Mouse (Mus musculus) E14TG2a.4 (cell line): ENCODE data around the gene Rps24.

Experiments used
- H3K27me3 ChIP-seq: 2 replicates; pipeline ENCODE4 v1.6.1; 2014; ENCODE audit warnings: low read length, control low read depth; ENCODE audit not compliant: insufficient read depth
- H3K36me3 ChIP-seq: 2 replicates; pipeline ENCODE4 v1.6.1; 2014; ENCODE audit warnings: low read length, control low read depth; ENCODE audit not compliant: insufficient read depth
- H3K4me1 ChIP-seq: replicated peaks from 2 replicates; pipeline ENCODE4 v1.6.1; 2014; ENCODE audit warnings: low read depth, low read length, control low read depth
- H3K4me3 ChIP-seq: replicated peaks from 2 replicates; pipeline ENCODE4 v1.5.1; 2014; ENCODE audit warnings: mild to moderate bottlenecking, low read length
- H3K9me3 ChIP-seq: 2 replicates; pipeline ENCODE4 v1.6.1; 2014; ENCODE audit warnings: low read length, control low read depth
- CTCF ChIP-seq: conservative IDR thresholded peaks from 2 replicates; pipeline ENCODE4 v1.5.1; 2014; ENCODE audit warnings: low read length
- NANOG ChIP-seq: IDR thresholded peaks from 2 replicates; pipeline ENCODE4 v1.6.1; 2014; ENCODE audit warnings: borderline replicate concordance, low read length, mixed read lengths
- POU5F1 ChIP-seq: IDR thresholded peaks from 2 replicates; pipeline ENCODE4 v1.6.1; 2014; ENCODE audit warnings: low read length, borderline replicate concordance

Rps24 gene

GRCm38 (mm10) chr14:24496507-24496906 lies 9.6 kb downstream of the Rps24 start:
- H3K27me3 ChIP-seq: no peaks in the 10 kb centered on the region
- TF ChIP-seq NANOG: no peak
- H3K9me3 ChIP-seq: no peaks in the 10 kb centered on the region
- H3K4me3 ChIP-seq: peak overlapping the region; percentile 45
- peaks cover 98% of the 10 kb centered on the region for H3K36me3 ChIP-seq
- H3K4me1 ChIP-seq: peaks cover 92% of the 10 kb centered on the region

GRCm38 (mm10) chr14:24497443-24497842 lies 10.5 kb downstream of the Rps24 start:
- Histone ChIP-seq H3K27me3 (no peaks in the 10 kb centered on the region), H3K4me1 (peaks cover 88% of the 10 kb centered on the region), H3K9me3 (no peaks in the 10 kb centered on the region), H3K36me3 (peaks cover 96% of the 10 kb centered on the region), H3K4me3 (peak overlapping the region; percentile 45)
- TF ChIP-seq NANOG (no peak), POU5F1 (no peak), CTCF (no peak)

DNA sequence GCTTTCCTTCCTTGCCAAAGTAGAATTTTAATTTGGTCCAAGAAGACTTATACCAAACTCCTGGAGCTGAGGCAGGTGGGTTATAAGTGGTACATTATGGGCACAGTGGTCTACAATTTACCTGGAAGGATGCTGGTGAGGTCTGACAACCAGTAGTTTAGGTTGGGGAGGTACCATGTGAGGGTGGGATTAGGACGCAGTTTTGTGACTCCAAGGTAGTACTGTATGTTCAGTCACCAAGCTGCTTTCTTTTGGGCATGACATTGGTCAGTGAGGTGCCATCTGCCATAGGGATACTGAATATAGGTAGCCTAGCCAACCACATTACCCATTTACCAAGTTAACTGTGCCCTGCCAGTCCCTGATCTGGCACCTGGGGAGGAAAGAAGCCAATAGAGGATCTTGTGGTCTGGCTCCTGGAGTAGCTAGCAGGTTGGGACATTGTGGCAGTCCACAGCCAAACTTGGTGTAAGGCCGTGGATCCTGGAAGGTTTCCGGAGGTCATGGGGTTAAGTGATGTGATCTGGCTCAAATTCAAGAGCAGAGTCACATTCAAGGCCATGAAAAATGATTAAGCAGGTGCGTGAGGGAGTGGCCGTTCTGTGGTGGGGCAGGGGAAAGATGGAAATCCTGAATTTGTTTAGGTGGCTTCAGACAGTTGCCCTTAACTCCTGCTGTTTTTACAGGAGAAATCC lies 11.8 kb downstream of the Rps24 start:
- TF ChIP-seq CTCF (no peak), NANOG (no peak), POU5F1 (no peak)
- peaks cover 78% of the 10 kb centered on the region for H3K4me1 ChIP-seq
- no peaks in the 10 kb centered on the region for H3K27me3 ChIP-seq
- H3K4me3 ChIP-seq: 0 out of 2 replicates have a peak overlapping the region, but pooled peaks have one; percentile 23
- H3K36me3 ChIP-seq: peaks cover 86% of the 10 kb centered on the region
- peaks cover 6% of the 10 kb centered on the region for H3K9me3 ChIP-seq

DNA sequence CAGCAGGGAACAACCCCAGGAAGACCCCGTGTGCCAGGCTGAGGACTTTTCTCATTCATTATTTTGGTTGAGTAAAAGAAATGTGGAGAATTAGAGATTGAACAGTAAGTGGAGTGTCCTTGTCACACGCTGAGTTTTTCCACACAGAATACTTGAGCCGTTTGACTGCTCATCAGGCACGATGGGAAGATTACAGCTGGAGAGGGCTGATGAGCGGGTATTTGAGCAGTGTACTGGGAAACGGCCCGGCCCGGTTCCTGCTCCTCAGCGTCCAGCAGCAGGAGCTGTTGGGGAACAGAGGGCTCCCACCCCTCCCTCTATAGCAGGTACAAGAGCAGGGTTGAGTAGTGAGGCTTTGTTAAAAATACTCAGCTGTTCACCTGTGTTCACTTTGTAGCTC lies 12.6 kb downstream of the Rps24 start:
- TF ChIP-seq POU5F1 (no peak), NANOG (no peak), CTCF (no peak)
- H3K27me3 ChIP-seq: no peaks in the 10 kb centered on the region

GRCm38 (mm10) chr14:24500091-24500844 lies 13.3 kb downstream of the Rps24 start:
- TF ChIP-seq POU5F1: no peak
- TF ChIP-seq CTCF: peak; percentile 82
- TF ChIP-seq NANOG: no peak
- Histone ChIP-seq H3K4me3 (peak overlapping the region; percentile 39; the same call in 1 of the 2 replicates), H3K4me1 (peaks cover 62% of the 10 kb centered on the region), H3K9me3 (peaks cover 14% of the 10 kb centered on the region), H3K27me3 (no peaks in the 10 kb centered on the region), H3K36me3 (peaks cover 71% of the 10 kb centered on the region)

More for the DNA sequence above, 12.6 kb downstream of the Rps24 start:
- Histone ChIP-seq H3K4me3 (no peak overlapping the region), H3K9me3 (peaks cover 13% of the 10 kb centered on the region), H3K36me3 (peaks cover 79% of the 10 kb centered on the region), H3K4me1 (peaks cover 70% of the 10 kb centered on the region)

DNA sequence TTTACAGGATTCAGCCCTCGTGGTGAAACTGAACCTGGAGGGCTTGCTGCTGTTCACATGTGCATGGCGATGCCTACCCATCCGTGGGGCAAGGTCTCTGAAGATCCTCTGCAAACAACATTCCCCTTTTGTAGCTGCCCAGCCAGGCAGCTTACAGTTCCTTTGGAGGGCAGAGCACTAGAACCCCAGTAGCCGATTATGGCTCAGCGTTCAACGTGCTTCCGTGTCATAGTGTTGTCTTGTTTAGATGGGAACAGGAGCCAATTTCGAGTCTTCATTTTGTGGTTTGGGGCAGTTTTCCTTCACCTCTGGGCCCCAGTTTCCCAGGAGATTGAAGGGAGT lies 13.9 kb downstream of the Rps24 start:
- H3K36me3 ChIP-seq: peaks cover 65% of the 10 kb centered on the region
- peak overlapping the region; percentile 39; the same call in 1 of the 2 replicates for H3K4me3 ChIP-seq
- H3K4me1 ChIP-seq: peaks cover 56% of the 10 kb centered on the region
- H3K9me3 ChIP-seq: peaks cover 14% of the 10 kb centered on the region
- TF ChIP-seq CTCF: no peak
- no peak for TF ChIP-seq POU5F1
- no peak for TF ChIP-seq NANOG
- H3K27me3 ChIP-seq: no peaks in the 10 kb centered on the region

GRCm38 (mm10) chr14:24501256-24501655 lies 14.3 kb downstream of the Rps24 start:
- Histone ChIP-seq H3K27me3 (0 out of 2 replicates have a peak, but pooled peaks cover 2% of the 10 kb centered on the region), H3K4me3 (peak overlapping the region; percentile 39; the same call in 1 of the 2 replicates), H3K36me3 (peaks cover 61% of the 10 kb centered on the region), H3K4me1 (peaks cover 52% of the 10 kb centered on the region), H3K9me3 (peaks cover 14% of the 10 kb centered on the region)
- TF ChIP-seq NANOG (no peak), CTCF (no peak), POU5F1 (no peak)

- Histone ChIP-seq H3K36me3 (peaks cover 2% of the 10 kb centered on the region; the same call in 1 of the 2 replicates), H3K4me1 (peaks cover 31% of the 10 kb centered on the region), H3K4me3 (peak overlapping the region; percentile 21; the same call in 1 of the 2 replicates), H3K9me3 (peaks cover 20% of the 10 kb centered on the region), H3K27me3 (peaks cover 27% of the 10 kb centered on the region)
- TF ChIP-seq POU5F1: no peak
- no peak for TF ChIP-seq NANOG
- no peak for TF ChIP-seq CTCF
Measured at GRCm38 (mm10) chr14:24507452-24508069, 20.6 kb downstream of the Rps24 start.
